Mouse (Mus musculus) neural tube, embryonic 12.5 days (tissue): Measurements from ENCODE around the gene Acat2. TPM values are rescaled to one million over a fixed set of nuclear protein-coding genes. Genes with fewer than 3 reads are reported as not detected.
"Not testable (repeated sequence)": the region's sequence is repeated elsewhere in the genome, so short reads cannot be mapped to it uniquely, and the experiment has no call there.

Experiments
- ATAC-seq: fragments of 200-750 bp; cut with Nextera tagmentation; 2 replicates; pipeline ENCODE4 v1.8.0; 2017; ENCODE audit warnings: low read depth, mild to moderate bottlenecking, moderate TSS enrichment, moderate library complexity; ENCODE audit not compliant: low FRiP score
- H3K27ac ChIP-seq: fragments of 300-500 bp; sonication (generic); 2 replicates; pipeline ENCODE4 v1.5.1; 2016
- H3K27me3 ChIP-seq: fragments of 300-500 bp; sonication (generic); replicated peaks from 2 replicates; pipeline ENCODE4 v1.6.1; 2016; ENCODE audit warnings: mild to moderate bottlenecking
- H3K36me3 ChIP-seq: fragments of 300-500 bp; sonication (generic); 2 replicates; pipeline ENCODE4 v1.6.1; 2016; ENCODE audit warnings: mild to moderate bottlenecking
- H3K4me1 ChIP-seq: fragments of 300-500 bp; sonication (generic); 2 replicates; pipeline ENCODE4 v1.6.1; 2016
- H3K4me2 ChIP-seq: fragments of 300-500 bp; sonication (generic); replicated peaks from 2 replicates; pipeline ENCODE4 v1.6.1; 2016; ENCODE audit warnings: mild to moderate bottlenecking
- H3K4me3 ChIP-seq: fragments of 300-500 bp; sonication (generic); 2 replicates; pipeline ENCODE4 v1.5.1; 2016
- H3K9ac ChIP-seq: fragments of 300-500 bp; sonication (generic); 2 replicates; pipeline ENCODE4 v1.6.1; 2016; ENCODE audit warnings: mild to moderate bottlenecking
- H3K9me3 ChIP-seq: fragments of 300-500 bp; sonication (generic); 2 replicates; pipeline ENCODE4 v1.6.1; 2016; ENCODE audit warnings: mild to moderate bottlenecking
- WGBS: fragments of 180-500 bp; shearing (Covaris S2); methylation state at CpG from one replicate; pipeline ENCODE4 v1.1.7; 2016; 5-methylcytosine and 5-hydroxymethylcytosine counted together
- polyA plus RNA-seq: library from polyadenylated mRNA; unstranded; fragments of >200 nt; fragmentation: Nextera tagmentation; extraction: Ambion mirVana; gene quantifications from 2 replicates; pipeline ENCODE4 v1.2.1, GENCODE M21; 2016

Gene Acat2
- polyA plus RNA-seq, 1 experiment from 2014 or later: 382 TPM

GRCm38 (mm10) chr17:12898607-12899006 lies 61.9 kb downstream of the Acat2 start:
- not testable (repeated sequence) for ATAC-seq, H3K27ac ChIP-seq, H3K4me2 ChIP-seq, H3K4me1 ChIP-seq, H3K9me3 ChIP-seq, H3K9ac ChIP-seq, H3K4me3 ChIP-seq, H3K27me3 ChIP-seq
- WGBS: 41% methylated on average over 2 of the region's 2 CpGs
- H3K36me3 ChIP-seq: peaks cover 36% of the 10 kb centered on the region

- H3K9ac ChIP-seq: no peak overlapping the region
- peaks cover 31% of the 10 kb centered on the region for H3K36me3 ChIP-seq
- no peak overlapping the region for H3K4me2 ChIP-seq
- H3K4me1 ChIP-seq: no peaks in the 10 kb centered on the region
- no peak for ATAC-seq
- WGBS: 85% methylated on average over 5 of the region's 5 CpGs
- no peaks in the 10 kb centered on the region for H3K27me3 ChIP-seq
- no peak overlapping the region for H3K27ac ChIP-seq
- H3K4me3 ChIP-seq: no peak overlapping the region
- no peaks in the 10 kb centered on the region for H3K9me3 ChIP-seq
Measured at GRCm38 (mm10) chr17:12897674-12898073, 62.9 kb downstream of the Acat2 start.

Other genes starting within 250 kb of the Acat2 start
- 21.6 and 21.7 TPM in 2 replicates for gene Igf2r, start 191.1 kb downstream of the Acat2 start, polyA plus RNA-seq
- 0.32 and 0.34 TPM in 2 replicates for gene Mas1, start 92.6 kb downstream of the Acat2 start, polyA plus RNA-seq
- not detected in 2 replicates for gene Mrgprh, start 84.7 kb downstream of the Acat2 start, polyA plus RNA-seq
- 1.1 and 2.6 TPM in 2 replicates for gene Pnldc1, start 50.5 kb downstream of the Acat2 start, polyA plus RNA-seq
- 477 and 481 TPM in 2 replicates for gene Tcp1, start 45.0 kb downstream of the Acat2 start, polyA plus RNA-seq
- 140 and 146 TPM in 2 replicates for gene Mrpl18, start 44.4 kb downstream of the Acat2 start, polyA plus RNA-seq
- gene Acat3, start 20.1 kb downstream of the Acat2 start, polyA plus RNA-seq: 0.60 and 1.2 TPM in 2 replicates
- 96.5 and 117 TPM in 2 replicates for gene Wtap, start 33.4 kb upstream of the Acat2 start, polyA plus RNA-seq
- gene Sod2, start 46.1 kb upstream of the Acat2 start, polyA plus RNA-seq: 125 and 129 TPM in 2 replicates
- not detected in 2 replicates for gene Gpr31b, start 91.5 kb upstream of the Acat2 start, polyA plus RNA-seq
- not detected in 2 replicates for gene Tcp10b, start 100.4 kb upstream of the Acat2 start, polyA plus RNA-seq
- gene Unc93a, start 171.1 kb upstream of the Acat2 start, polyA plus RNA-seq: not detected in 2 replicates